Mouse (Mus musculus): ENCODE measurements at regions not wholly inside any gene's neighbourhood (a gene's known extent, or its start where the extent isn't known, plus 50 kb on each side); places are given as distances from the start of the nearest gene placed in this dataset.
A peak's percentile ranks its signal among the peaks of the same experiment; 100 is the strongest.

GRCm38 (mm10) chr10:29921658-29922057, 278.7 kb downstream of the Cenpw start:
- no peak for DNase-seq (ENCODE audit: low read depth)

- DNase-seq (ENCODE audit: low read depth) = no peak
Observed at GRCm38 (mm10) chr10:29897780-29898363, 302.5 kb downstream of the Cenpw start.

- DNase-seq (ENCODE audit: low read depth) = no peak
Observed at GRCm38 (mm10) chr10:29864566-29864965, 328.9 kb upstream of the Rspo3 start.

- DNase-seq (ENCODE audit: low read depth) = no peak
Observed at GRCm38 (mm10) chr10:29855749-29856313, 320.2 kb upstream of the Rspo3 start.

- no peak for DNase-seq (ENCODE audit: low read depth)
Observed at GRCm38 (mm10) chr10:29852516-29852915, 316.8 kb upstream of the Rspo3 start.

GRCm38 (mm10) chr10:29824939-29825658, 289.4 kb upstream of the Rspo3 start:
- no peak for DNase-seq (ENCODE audit: low read depth)

GRCm38 (mm10) chr10:29824413-29824812, 288.7 kb upstream of the Rspo3 start:
- no peak for DNase-seq (ENCODE audit: low read depth)

GRCm38 (mm10) chr10:29823177-29823576, 287.5 kb upstream of the Rspo3 start:
- no peak for DNase-seq (ENCODE audit: low read depth)

- peak; percentile 43 for DNase-seq (ENCODE audit: low read depth)
Observed at GRCm38 (mm10) chr10:29803915-29804545, 268.4 kb upstream of the Rspo3 start.

GRCm38 (mm10) chr10:29802637-29803036, 267.0 kb upstream of the Rspo3 start:
- no peak for DNase-seq (ENCODE audit: low read depth)

- DNase-seq (ENCODE audit: low read depth) = no peak
Observed at GRCm38 (mm10) chr10:29794663-29795062, 259.0 kb upstream of the Rspo3 start.

- DNase-seq (ENCODE audit: low read depth) = no peak
Observed at GRCm38 (mm10) chr10:29786220-29786810, 250.6 kb upstream of the Rspo3 start.

GRCm38 (mm10) chr10:29736677-29737076, 201.0 kb upstream of the Rspo3 start:
- no peak for DNase-seq (ENCODE audit: low read depth)

- DNase-seq (ENCODE audit: low read depth) = no peak
Observed at GRCm38 (mm10) chr10:29725319-29725718, 189.7 kb upstream of the Rspo3 start.

- DNase-seq (ENCODE audit: low read depth) = no peak
Observed at GRCm38 (mm10) chr10:29710967-29711366, 175.3 kb upstream of the Rspo3 start.

- no peak for DNase-seq (ENCODE audit: low read depth)
Observed at GRCm38 (mm10) chr10:29708653-29709052, 173.0 kb upstream of the Rspo3 start.

- peak; percentile 2 for DNase-seq (ENCODE audit: low read depth)
Observed at GRCm38 (mm10) chr10:29693009-29693935, 157.6 kb upstream of the Rspo3 start.

GRCm38 (mm10) chr10:29689529-29689928, 153.9 kb upstream of the Rspo3 start:
- no peak for DNase-seq (ENCODE audit: low read depth)

GRCm38 (mm10) chr10:29686982-29687381, 151.3 kb upstream of the Rspo3 start:
- DNase-seq (ENCODE audit: low read depth) = no peak

- no peak for DNase-seq (ENCODE audit: low read depth)
Observed at GRCm38 (mm10) chr10:29674377-29674776, 138.7 kb upstream of the Rspo3 start.

- no peak for DNase-seq (ENCODE audit: low read depth)
Observed at GRCm38 (mm10) chr10:29661752-29662151, 126.1 kb upstream of the Rspo3 start.

- no peak for DNase-seq (ENCODE audit: low read depth)
Observed at GRCm38 (mm10) chr10:29640249-29640648, 104.6 kb upstream of the Rspo3 start.
